Mouse (Mus musculus) neural tube, embryonic 10.5 days (tissue): ENCODE results near the gene Gm20816.
"Not testable (repeated sequence)": the region's sequence is repeated elsewhere in the genome, so short reads cannot be mapped to it uniquely, and the experiment has no call there.

Experiments
- DNase-seq: peaks from one replicate; pipeline ENCODE4 v3.0.0-alpha.2; 2017; ENCODE audit warnings: low spot score; ENCODE audit errors: extremely low spot score

The Gm20816 gene

GRCm38 (mm10) chrY:68537655-68538054, at the start of gene Gm20816:
TSS of gene Gm20816 (plus strand) at chrY:68537955.
- not testable (repeated sequence) for DNase-seq
